Mouse (Mus musculus) liver, adult 2 months (tissue): ENCODE results near the gene Unc13a. TPM values are rescaled to one million over a fixed set of nuclear protein-coding genes. Genes with fewer than 3 reads are reported as not detected.

ENCODE experiments used
- DNase-seq: peaks from one replicate; pipeline ENCODE4 v3.0.0-alpha.2; 2011; ENCODE audit warnings: low read depth, low spot score; ENCODE audit errors: extremely low read depth
- H3K27ac ChIP-seq: fragments of 200-500 bp; replicated peaks from 2 replicates; pipeline ENCODE4 v1.5.1; 2012; ENCODE audit warnings: low read depth, mild to moderate bottlenecking, control low read depth, inconsistent platforms, low read length; ENCODE audit not compliant: insufficient read depth
- H3K27me3 ChIP-seq: fragments of 200-500 bp; 2 replicates; pipeline ENCODE4 v1.6.1; 2012; ENCODE audit warnings: mild to moderate bottlenecking, moderate library complexity, low read length, inconsistent platforms; ENCODE audit not compliant: control insufficient read depth, insufficient read depth
- H3K36me3 ChIP-seq: fragments of 200-500 bp; 2 replicates; pipeline ENCODE4 v1.6.1; 2012; ENCODE audit warnings: low read length, inconsistent platforms; ENCODE audit not compliant: control insufficient read depth, insufficient read depth
- H3K4me1 ChIP-seq: fragments of 200-500 bp; 2 replicates; pipeline ENCODE4 v1.6.1; 2011; ENCODE audit warnings: low read length; ENCODE audit not compliant: control insufficient read depth, insufficient read depth
- H3K4me3 ChIP-seq: fragments of 200-500 bp; 2 replicates; pipeline ENCODE4 v1.5.1; 2011; ENCODE audit warnings: low read depth, mild to moderate bottlenecking, control low read depth, low read length, moderate library complexity; ENCODE audit not compliant: insufficient read depth
- H3K79me2 ChIP-seq: fragments of 200-500 bp; 2 replicates; pipeline ENCODE4 v1.6.1; 2012; ENCODE audit warnings: inconsistent platforms, mild to moderate bottlenecking, low read length, moderate library complexity; ENCODE audit not compliant: control insufficient read depth, insufficient read depth
- H3K9ac ChIP-seq: fragments of 200-500 bp; 2 replicates; pipeline ENCODE4 v1.6.1; 2012; ENCODE audit warnings: low read depth, mild to moderate bottlenecking, control low read depth, inconsistent platforms, low read length
- CTCF ChIP-seq: fragments of 200-500 bp; IDR thresholded peaks from 2 replicates; pipeline ENCODE4 v1.5.1; 2011; ENCODE audit warnings: low read depth, low read length, control low read depth
- POLR2A ChIP-seq: fragments of 200-500 bp; IDR thresholded peaks from 2 replicates; pipeline ENCODE4 v1.6.1; 2011; ENCODE audit warnings: low read length, control low read depth; ENCODE audit not compliant: insufficient read depth; ENCODE audit errors: extremely low read depth
- WGBS: fragments of 180-500 bp; shearing (Covaris S2); methylation state at CpG from one replicate; pipeline ENCODE4 v1.1.7; 2018; 5-methylcytosine and 5-hydroxymethylcytosine counted together
- polyA plus RNA-seq: library from polyadenylated mRNA; depleted of rRNA; stranded (reverse); fragments of >200 nt; gene quantifications from 2 replicates; pipeline ENCODE4 v1.2.3, GENCODE M21; 2012; rRNA removed
- total RNA-seq: library from RNA; depleted of rRNA; stranded (reverse); fragments of >200 nt; gene quantifications from 2 replicates; pipeline ENCODE4 v1.2.3, GENCODE M21; 2014; rRNA removed

Unc13a gene
- 0.09 and 0.20 TPM in 2 replicates for total RNA-seq
- 0.15 and 0.72 TPM in 2 replicates for polyA plus RNA-seq

- H3K4me3 ChIP-seq: peak within 1 kb of the TSS; percentile 63
- peak within 1 kb of the TSS; percentile 39 for H3K27ac ChIP-seq
- peak within 1 kb of the TSS; percentile 17; the same call in 1 of the 2 replicates for H3K9ac ChIP-seq
- H3K36me3 ChIP-seq: no peaks in the 10 kb centered on the region
- no peak for TF ChIP-seq POLR2A
- no peak for TF ChIP-seq CTCF
- under 1% methylated on average over 42 of the region's 42 CpGs for WGBS
- DNase-seq: peak; percentile 76
- H3K79me2 ChIP-seq: no peaks in the 10 kb centered on the region
- peaks cover 2% of the 10 kb centered on the region; the same call in 1 of the 2 replicates for H3K27me3 ChIP-seq
- H3K4me1 ChIP-seq: peaks cover 15% of the 10 kb centered on the region
These were observed at the start of gene Unc13a for GRCm38 (mm10) chr8:71671549-71671965. Unc13a (minus strand) TSS chr8:71671757.

GRCm38 (mm10) chr8:71719928-71720457 lies 48.4 kb upstream of the Unc13a start:
- H3K4me3 ChIP-seq: no peak overlapping the region
- no peaks in the 10 kb centered on the region for H3K36me3 ChIP-seq
- H3K79me2 ChIP-seq: no peaks in the 10 kb centered on the region
- no peak overlapping the region for H3K27ac ChIP-seq
- TF ChIP-seq POLR2A: no peak
- TF ChIP-seq CTCF: no peak
- no peak for DNase-seq
- no peak overlapping the region for H3K9ac ChIP-seq
- WGBS: 54% methylated on average over 7 of the region's 7 CpGs
- no peaks in the 10 kb centered on the region for H3K4me1 ChIP-seq
- no peaks in the 10 kb centered on the region for H3K27me3 ChIP-seq

- H3K9ac ChIP-seq: no peak overlapping the region
- H3K79me2 ChIP-seq: no peaks in the 10 kb centered on the region
- no peaks in the 10 kb centered on the region for H3K4me1 ChIP-seq
- no peaks in the 10 kb centered on the region for H3K27me3 ChIP-seq
- no peaks in the 10 kb centered on the region for H3K36me3 ChIP-seq
- WGBS: 33% methylated on average over 4 of the region's 4 CpGs
- no peak overlapping the region for H3K4me3 ChIP-seq
- TF ChIP-seq CTCF (no peak), POLR2A (no peak)
- no peak overlapping the region for H3K27ac ChIP-seq
- DNase-seq: no peak
These were observed 47.7 kb upstream of the Unc13a start for GRCm38 (mm10) chr8:71719218-71719617.

GRCm38 (mm10) chr8:71718252-71718651 lies 46.7 kb upstream of the Unc13a start:
- H3K4me1 ChIP-seq: no peaks in the 10 kb centered on the region
- no peak for DNase-seq

GRCm38 (mm10) chr8:71717096-71717495 lies 45.5 kb upstream of the Unc13a start:
- no peaks in the 10 kb centered on the region for H3K79me2 ChIP-seq
- H3K36me3 ChIP-seq: no peaks in the 10 kb centered on the region
- WGBS: 66% methylated on average over 12 of the region's 12 CpGs
- no peak for DNase-seq
- no peak overlapping the region for H3K4me3 ChIP-seq
- no peak overlapping the region for H3K27ac ChIP-seq
- TF ChIP-seq POLR2A: no peak
- no peaks in the 10 kb centered on the region for H3K4me1 ChIP-seq
- H3K27me3 ChIP-seq: no peaks in the 10 kb centered on the region
- no peak overlapping the region for H3K9ac ChIP-seq

More at GRCm38 (mm10) chr8:71718252-71718651, 46.7 kb upstream of the Unc13a start:
- H3K36me3 ChIP-seq: no peaks in the 10 kb centered on the region
- H3K9ac ChIP-seq: no peak overlapping the region
- H3K79me2 ChIP-seq: no peaks in the 10 kb centered on the region
- WGBS: 45% methylated on average over 3 of the region's 3 CpGs
- no peak overlapping the region for H3K27ac ChIP-seq
- no peak overlapping the region for H3K4me3 ChIP-seq
- no peak for TF ChIP-seq CTCF
- no peak for TF ChIP-seq POLR2A
- H3K27me3 ChIP-seq: no peaks in the 10 kb centered on the region

- H3K79me2 ChIP-seq: no peaks in the 10 kb centered on the region
- WGBS: 84% methylated on average over 13 of the region's 13 CpGs
- H3K36me3 ChIP-seq: no peaks in the 10 kb centered on the region
- DNase-seq: no peak
- no peaks in the 10 kb centered on the region for H3K27me3 ChIP-seq
- no peak overlapping the region for H3K9ac ChIP-seq
- TF ChIP-seq POLR2A: no peak
- TF ChIP-seq CTCF: no peak
- no peaks in the 10 kb centered on the region for H3K4me1 ChIP-seq
- no peak overlapping the region for H3K27ac ChIP-seq
- no peak overlapping the region for H3K4me3 ChIP-seq
These were observed 45.0 kb upstream of the Unc13a start for GRCm38 (mm10) chr8:71716561-71717053.
